Mouse (Mus musculus) erythroblast, embryonic 14.5 days (primary cell): ENCODE results near the gene Klk10.

ENCODE experiments used
- GATA1 ChIP-seq: IDR thresholded peaks from 2 replicates; pipeline ENCODE4 v1.6.1; 2012; ENCODE audit warnings: low read length, inconsistent platforms, mixed read lengths
- TAL1 ChIP-seq: IDR thresholded peaks from 3 replicates; pipeline ENCODE4 v1.6.1; 2012; ENCODE audit warnings: low read length, inconsistent platforms, mixed read lengths

DNA sequence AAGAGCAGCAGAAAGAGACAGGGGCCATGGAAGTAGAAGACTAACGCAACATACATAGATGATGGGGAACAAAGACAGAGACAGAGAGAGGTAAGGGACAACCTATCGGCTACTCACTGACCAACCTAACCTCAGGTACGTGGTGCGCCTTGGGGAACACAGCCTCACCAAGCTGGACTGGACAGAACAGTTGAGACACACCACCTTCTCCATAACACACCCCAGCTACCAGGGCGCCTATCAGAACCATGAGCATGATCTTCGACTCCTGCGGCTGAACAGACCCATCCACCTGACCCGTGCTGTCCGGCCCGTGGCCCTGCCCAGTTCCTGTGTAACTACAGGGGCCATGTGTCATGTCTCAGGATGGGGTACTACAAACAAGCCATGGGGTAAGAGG lies 10.1 kb upstream of the Klk10 start:
- no peak for TF ChIP-seq GATA1
- no peak for TF ChIP-seq TAL1
